Mouse (Mus musculus): ENCODE results near the gene Rnf220.

GRCm38 (mm10) chr4:117480611-117481445, 16.0 kb downstream of the Rnf220 start:
- no peak for TF ChIP-seq NELFE (IDR thresholded peaks at IDR 0.05; ENCODE audit: low read depth, low read length)
- no peak for TF ChIP-seq MAX (IDR thresholded peaks at IDR 0.05; ENCODE audit: low read length)
- TF ChIP-seq JUND (conservative IDR thresholded peaks at IDR 0.05; ENCODE audit: low read depth, low read length) = no peak
- TF ChIP-seq CTCF (conservative IDR thresholded peaks at IDR 0.05 in 1 of 2, IDR thresholded peaks at IDR 0.05 in 1 of 2; ENCODE audit: low read depth in 2 of 2, low read length in 2 of 2) = no peak
- no peak for TF ChIP-seq MAFK (IDR thresholded peaks at IDR 0.05; ENCODE audit: insufficient replicate concordance, low read length)
- no peak for TF ChIP-seq MYC (IDR thresholded peaks at IDR 0.05; ENCODE audit: low read depth, low read length)
- TF ChIP-seq USF2 (conservative IDR thresholded peaks at IDR 0.05; ENCODE audit: low read depth, low read length) = no peak

All from CH12.LX (cell line).